Mouse (Mus musculus): ENCODE data around the gene Spindoc. TPM values are rescaled to one million over a fixed set of nuclear protein-coding genes. Genes with fewer than 3 reads are reported as not detected.
"Not testable (repeated sequence)": the region's sequence is repeated elsewhere in the genome, so short reads cannot be mapped to it uniquely, and the experiment has no call there.

Gene Spindoc
- total RNA-seq, 2 experiments from 2014 or later, result 29.1 to 30.8 TPM

DNA sequence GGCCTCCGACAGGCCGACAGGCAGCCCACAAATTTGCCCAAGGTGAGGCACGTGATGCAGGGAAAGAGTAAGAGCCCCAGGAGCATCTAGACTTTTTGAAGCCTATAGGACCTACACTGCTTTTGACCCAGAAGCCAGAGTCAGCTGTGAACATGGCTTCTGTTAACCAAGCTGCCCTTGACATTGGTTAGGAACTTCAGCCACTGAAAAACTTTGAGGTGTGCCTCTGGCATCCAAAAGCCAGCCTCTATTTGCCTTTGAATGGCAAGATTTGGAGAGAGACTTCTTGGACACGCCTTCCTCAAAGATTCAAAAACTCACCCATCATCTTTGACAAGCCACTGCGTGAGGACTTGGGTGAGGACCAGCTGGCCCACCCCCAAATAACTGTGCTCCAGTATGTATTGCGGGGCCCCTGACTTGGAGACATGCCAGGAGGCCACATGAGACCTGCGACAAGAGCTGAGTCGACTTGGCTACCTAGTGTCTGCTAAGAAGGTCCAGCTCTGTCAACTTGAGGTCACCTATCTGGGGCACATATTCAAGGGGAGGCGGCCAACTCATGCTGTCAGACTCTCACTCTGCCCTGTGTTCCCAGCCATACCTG is 21.9 kb upstream of the Spindoc start:
- no peak for DNase-seq (ENCODE audit: low spot score in 2 of 2)

- no peak for DNase-seq (ENCODE audit: low spot score in 2 of 2)
Observed at GRCm38 (mm10) chr19:7400635-7401034, 17.8 kb upstream of the Spindoc start.

GRCm38 (mm10) chr19:7398898-7399297 is 16.1 kb upstream of the Spindoc start:
- not testable (repeated sequence) for DNase-seq (ENCODE audit: low spot score in 2 of 2)

DNA sequence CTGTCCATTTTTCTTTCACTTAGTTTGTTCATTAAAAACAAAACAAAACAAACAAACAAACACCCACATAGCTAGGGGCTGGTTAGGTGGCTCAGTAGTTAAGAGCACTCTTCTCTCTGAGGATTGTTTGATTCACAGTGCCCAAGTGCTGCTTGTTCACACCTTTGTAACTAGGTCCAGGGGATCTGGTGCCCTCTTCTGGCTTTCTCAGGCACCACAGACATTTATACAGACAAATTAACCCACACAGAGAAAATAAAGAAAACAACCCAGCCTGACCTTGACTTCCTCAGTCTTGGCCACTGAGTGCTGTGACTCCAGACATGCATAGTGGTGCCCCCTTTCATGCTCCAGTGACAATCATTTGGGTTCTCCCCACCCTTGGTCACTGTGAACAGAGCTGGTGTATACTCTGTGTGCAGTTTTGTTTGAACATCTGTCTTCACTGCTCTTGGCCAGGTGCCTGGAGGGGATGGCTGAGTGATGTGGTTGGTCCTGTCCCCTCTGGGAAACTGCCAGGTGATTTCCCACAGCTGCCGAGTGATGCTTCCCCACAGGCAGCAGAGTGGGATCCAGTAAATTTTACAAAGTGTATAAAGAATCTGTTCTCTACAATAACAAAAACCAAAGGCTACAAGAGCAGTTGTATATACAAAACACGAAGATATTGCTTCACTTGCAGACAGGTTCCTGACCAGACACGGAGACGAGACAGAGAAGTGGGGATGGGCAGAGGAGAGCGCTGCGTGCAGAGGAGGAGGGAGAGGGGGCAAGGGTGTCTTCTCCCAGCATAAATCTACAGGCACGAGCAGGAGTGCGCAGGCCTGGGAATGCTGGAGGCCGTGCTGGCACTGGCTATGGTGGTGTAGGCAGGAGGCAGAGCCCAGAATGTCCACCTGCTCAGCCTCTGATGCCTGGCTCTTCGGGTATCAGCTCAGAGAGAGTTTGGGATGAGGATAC is 14.4 kb upstream of the Spindoc start:
- not testable (repeated sequence) for DNase-seq (ENCODE audit: low spot score in 2 of 2)

GRCm38 (mm10) chr19:7388488-7388887 is 5.7 kb upstream of the Spindoc start:
- no peak for DNase-seq (ENCODE audit: low spot score in 2 of 2)

- no peak for DNase-seq (ENCODE audit: low spot score in 2 of 2)
Observed at GRCm38 (mm10) chr19:7386042-7386441, 3.2 kb upstream of the Spindoc start.

GRCm38 (mm10) chr19:7382248-7382902 is 419 bp downstream of the Spindoc start:
- DNase-seq (ENCODE audit: low spot score in 2 of 2), result peak; percentile 32 to 43

DNA sequence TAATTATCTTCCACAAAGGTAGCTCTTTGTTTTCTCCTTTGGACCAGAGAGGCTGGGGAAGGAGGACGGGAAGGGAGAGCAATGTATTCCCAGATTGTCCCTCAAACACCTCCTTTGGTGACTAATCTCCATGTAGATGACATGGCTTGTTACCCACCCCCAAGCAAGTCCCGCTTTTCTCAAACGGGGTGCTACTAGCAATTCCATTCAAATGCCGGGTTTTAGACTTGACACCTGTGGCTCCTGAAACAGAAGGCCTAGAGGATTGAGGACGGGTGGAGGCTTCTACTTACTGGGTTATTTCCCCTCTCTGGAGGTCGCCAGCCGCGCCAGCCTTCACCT is 917 bp downstream of the Spindoc start:
- DNase-seq (ENCODE audit: low spot score in 2 of 2), result peak in 1 of 2 experiments; percentile 27

DNA sequence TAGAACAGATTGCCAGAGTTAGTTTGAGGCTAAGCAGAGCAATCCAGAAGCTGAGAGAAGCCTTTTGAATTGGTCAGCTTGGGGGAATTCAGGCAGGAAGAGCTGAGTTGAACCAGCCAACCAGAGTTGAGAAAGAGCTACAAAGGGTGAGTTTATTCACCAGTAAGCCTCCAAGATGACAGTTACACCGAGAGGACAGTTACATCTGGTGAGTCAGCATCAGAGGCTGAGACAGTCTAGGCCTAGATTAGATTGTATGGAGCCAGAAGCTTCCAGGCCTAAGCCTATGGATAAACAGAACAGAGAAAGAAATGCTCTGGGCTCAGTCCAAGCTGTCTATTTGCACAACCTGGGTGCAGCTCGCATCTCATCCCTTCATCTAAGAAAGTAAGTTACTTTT is 5.2 kb downstream of the Spindoc start:
- DNase-seq (ENCODE audit: low spot score in 2 of 2), result no peak

GRCm38 (mm10) chr19:7374491-7374890 is 8.3 kb downstream of the Spindoc start:
- no peak for DNase-seq (ENCODE audit: low spot score in 2 of 2)

- DNase-seq (ENCODE audit: low spot score in 2 of 2), result not testable (repeated sequence)
Observed at GRCm38 (mm10) chr19:7369469-7369868, 13.3 kb downstream of the Spindoc start.

GRCm38 (mm10) chr19:7353636-7354035 is 29.2 kb downstream of the Spindoc start:
- no peak for DNase-seq (ENCODE audit: low spot score in 2 of 2)

DNA sequence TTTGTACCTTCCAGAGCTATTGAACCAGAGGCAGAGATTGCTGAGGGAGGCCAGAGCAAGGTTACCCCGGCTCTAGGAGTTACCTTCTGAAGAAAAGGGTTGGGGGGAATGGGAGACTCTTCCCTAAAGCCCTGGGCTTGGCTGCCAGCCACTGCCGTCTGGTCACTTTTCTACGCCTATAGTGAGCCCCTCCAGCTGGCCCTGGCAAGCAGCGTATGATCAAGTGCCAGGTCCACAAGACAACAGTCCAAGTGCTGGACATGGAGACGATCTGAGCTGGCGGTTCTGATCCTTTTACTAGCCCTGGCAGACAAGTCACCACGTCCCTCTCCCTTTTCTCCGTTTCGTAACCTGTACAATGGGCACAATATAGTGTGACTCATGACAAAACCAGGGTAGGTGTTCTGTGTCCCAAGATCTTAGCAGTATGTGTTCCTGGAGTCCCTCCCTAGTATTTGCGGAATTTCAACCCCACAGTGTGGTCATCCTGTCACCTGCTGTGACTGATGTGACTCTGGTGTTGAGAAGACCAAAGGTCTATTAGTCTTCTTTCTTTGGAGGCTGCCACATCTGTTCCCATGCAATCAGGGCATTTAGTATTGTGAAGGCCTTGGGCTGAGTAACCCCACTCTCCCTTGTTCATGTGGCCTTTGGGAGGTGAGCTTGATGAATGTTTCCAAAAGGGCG is 29.8 kb downstream of the Spindoc start:
- DNase-seq (ENCODE audit: low spot score in 2 of 2), result no peak

GRCm38 (mm10) chr19:7349993-7350392 is 32.8 kb downstream of the Spindoc start:
- DNase-seq (ENCODE audit: low spot score in 2 of 2), result no peak

DNA sequence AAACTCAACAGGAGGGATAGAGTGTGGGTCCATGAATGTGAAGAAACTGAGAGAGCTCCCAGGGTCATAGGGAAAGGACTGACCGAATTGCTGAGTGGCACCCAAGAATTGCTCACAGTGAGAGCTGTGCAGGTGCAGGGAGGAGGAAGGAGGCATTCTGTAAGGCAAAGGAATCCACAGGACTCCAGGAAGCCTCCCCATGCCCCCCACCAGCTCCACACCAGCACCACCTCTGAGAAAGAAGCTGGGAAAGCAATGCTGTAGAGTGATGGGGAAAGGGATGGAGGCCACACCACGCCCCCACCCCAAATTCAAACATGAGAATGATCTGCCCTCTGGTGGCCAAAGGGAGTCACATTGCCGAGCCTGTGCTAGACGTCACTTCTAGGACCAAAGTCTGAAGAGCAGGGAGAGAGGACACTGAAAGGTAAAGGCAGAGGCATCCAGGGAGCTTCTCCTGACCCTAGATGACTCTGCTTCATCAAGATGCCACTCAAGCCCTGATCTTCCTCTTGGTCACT is 37.5 kb downstream of the Spindoc start:
- DNase-seq (ENCODE audit: low spot score in 2 of 2), result peak; percentile 47 to 56

DNA sequence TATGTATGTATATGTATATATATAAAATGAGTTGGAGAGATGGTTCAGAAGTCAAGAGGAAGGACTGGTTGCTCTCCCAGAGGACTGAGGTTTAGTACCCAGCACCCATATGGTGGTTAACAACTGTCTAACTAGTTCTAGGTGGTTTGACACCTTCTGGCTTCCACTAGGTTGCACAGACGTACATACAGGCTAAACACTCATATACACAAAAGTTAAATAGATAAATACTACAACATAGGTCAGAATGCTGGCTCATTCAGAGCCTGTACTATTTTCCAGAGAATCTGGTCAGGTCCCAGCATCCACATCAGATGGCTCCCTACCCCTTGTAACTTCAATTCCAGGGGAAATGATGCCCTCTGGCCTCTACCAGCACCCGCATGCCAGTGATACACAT is 40.1 kb downstream of the Spindoc start:
- DNase-seq (ENCODE audit: low spot score in 2 of 2), result no peak

DNA sequence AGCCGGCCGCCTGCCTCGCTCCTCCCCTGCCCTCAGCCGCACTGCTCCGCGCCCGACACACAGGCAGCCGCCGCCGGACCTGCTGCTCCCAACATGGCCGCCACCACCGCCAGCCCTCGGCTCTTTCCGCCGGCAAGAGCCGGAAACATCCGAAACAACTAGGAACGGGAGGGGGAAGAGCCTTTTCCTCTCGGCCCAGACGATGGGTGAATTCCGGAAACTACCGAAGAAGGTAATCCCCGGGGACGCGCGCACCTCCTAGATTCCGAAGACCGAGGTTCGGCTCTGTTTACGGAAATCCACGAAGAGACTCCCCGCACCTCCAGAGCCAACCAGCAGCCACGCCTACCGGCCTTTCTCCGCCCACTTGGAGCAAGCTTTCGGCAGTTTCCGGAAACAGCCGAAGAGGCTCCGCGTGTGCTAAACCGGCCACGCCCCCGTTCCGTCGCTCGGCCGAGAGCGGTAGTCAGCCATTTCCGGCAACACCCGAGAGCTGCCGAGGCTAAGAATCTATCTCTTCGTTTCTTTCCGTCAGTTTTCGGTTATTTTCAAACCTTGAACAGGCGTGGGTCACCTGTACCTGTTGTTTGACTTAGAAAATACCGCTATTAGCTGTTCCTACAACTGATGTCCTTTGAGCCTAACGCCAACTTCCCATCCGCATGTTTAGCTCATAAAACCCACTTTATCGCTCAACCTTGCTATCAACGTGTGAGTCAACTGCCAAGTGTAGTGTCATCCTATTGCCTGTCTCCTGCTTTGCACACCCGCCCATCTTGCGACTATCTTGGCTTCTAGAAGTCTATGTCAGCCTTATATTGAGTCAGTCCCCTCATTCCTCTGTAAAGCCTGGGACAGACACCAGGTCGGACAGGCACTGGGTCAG is 41.0 kb downstream of the Spindoc start, which contains the start of gene Mark2:
Gene Mark2, minus strand, starts transcription at position 349 of the 886 bp plus-strand sequence.
- peak; percentile 99 for DNase-seq (ENCODE audit: low spot score in 2 of 2)

GRCm38 (mm10) chr19:7340780-7341475 is 41.9 kb downstream of the Spindoc start:
- DNase-seq (ENCODE audit: low spot score in 2 of 2), result peak in 1 of 2 experiments; percentile 12

GRCm38 (mm10) chr19:7340371-7340779 is 42.4 kb downstream of the Spindoc start:
- peak; percentile 44 to 61 for DNase-seq (ENCODE audit: low spot score in 2 of 2)

All from left cerebral cortex, adult 18-20 months (tissue).